Mouse (Mus musculus): ENCODE data around the gene Dytn. TPM values are rescaled to one million over a fixed set of nuclear protein-coding genes. Genes with fewer than 3 reads are reported as not detected.

Dytn gene
- polyA plus RNA-seq, 1 experiment from 2014 or later: not detected

Other genes with a start within 250 kb of the Dytn start
- gene Adam23, start 241.0 kb downstream of the Dytn start, polyA plus RNA-seq (2016; fragmentation: Nextera tagmentation; extraction: Ambion mirVana): 0.85 and 1.9 TPM in 2 replicates
- gene Gm39653, start 71.0 kb downstream of the Dytn start, polyA plus RNA-seq (2016; fragmentation: Nextera tagmentation; extraction: Ambion mirVana): not detected in 2 replicates
- gene Mdh1b, start 43.4 kb upstream of the Dytn start, polyA plus RNA-seq (2016; fragmentation: Nextera tagmentation; extraction: Ambion mirVana): 0.16 TPM in 1 of 2 replicates, not detected in the other
- gene Fastkd2, start 43.7 kb upstream of the Dytn start, polyA plus RNA-seq (2016; fragmentation: Nextera tagmentation; extraction: Ambion mirVana): 56.2 and 66.3 TPM in 2 replicates
- gene 4933402D24Rik, start 82.3 kb upstream of the Dytn start, polyA plus RNA-seq (2016; fragmentation: Nextera tagmentation; extraction: Ambion mirVana): 0.21 and 0.24 TPM in 2 replicates

All from heart, embryonic 10.5 days (tissue).